Mouse (Mus musculus) B cell, adult 67 days (primary cell): ENCODE data around the gene Olfr172. TPM values are rescaled to one million over a fixed set of nuclear protein-coding genes. Genes with fewer than 3 reads are reported as not detected.

Experiments used
- total RNA-seq, 2 experiments: library from RNA; stranded (reverse); gene quantifications; 4 replicates each; pipeline ENCODE4 v1.2.4; 2023

The Olfr172 gene
- not detected for total RNA-seq

GRCm38 (mm10) chr16:58763076-58763475 is at the start of gene Olfr172:
Gene Olfr172 (minus strand): TSS chr16:58763176.

GRCm38 (mm10) chr16:58800168-58800567 is 37.2 kb upstream of the Olfr172 start, which contains the start of gene Olfr173:
Gene Olfr173 (minus strand): TSS chr16:58800268.

GRCm38 (mm10) chr16:58727477-58728131 is 35.4 kb downstream of the Olfr172 start, which contains the start of gene Cldnd1:
Gene Cldnd1 (plus strand): TSS chr16:58727910.

GRCm38 (mm10) chr16:58718666-58719120 is 44.3 kb downstream of the Olfr172 start, which contains the start of gene Gpr15:
Gene Gpr15 (minus strand): TSS chr16:58719070.

Other genes starting within 250 kb of the Olfr172 start
- gene St3gal6, start 238.9 kb downstream of the Olfr172 start, total RNA-seq, result 10 to 100 TPM; 66.5 to 87.5 TPM
- not detected for gene Gm813, start 146.2 kb downstream of the Olfr172 start, total RNA-seq
- gene E330017A01Rik, start 124.4 kb downstream of the Olfr172 start, total RNA-seq, result not detected
- 10 to 100 TPM; 12.7 to 17.6 TPM for gene Cpox, start 92.9 kb downstream of the Olfr172 start, total RNA-seq
- not detected for gene Gpr15, start 44.1 kb downstream of the Olfr172 start, total RNA-seq
- 10 to 100 TPM; 53.3 to 53.7 TPM for gene Cldnd1, start 35.3 kb downstream of the Olfr172 start, total RNA-seq
- gene Olfr173, start 37.1 kb upstream of the Olfr172 start, total RNA-seq, result not detected
- not detected for gene Olfr175-ps1, start 63.6 kb upstream of the Olfr172 start, total RNA-seq
- not detected for gene Olfr177, start 111.6 kb upstream of the Olfr172 start, total RNA-seq
- not detected for gene Olfr178, start 128.9 kb upstream of the Olfr172 start, total RNA-seq
- not detected for gene Olfr181, start 165.6 kb upstream of the Olfr172 start, total RNA-seq
- not detected for gene Olfr180, start 166.2 kb upstream of the Olfr172 start, total RNA-seq
- not detected for gene Olfr183, start 232.2 kb upstream of the Olfr172 start, total RNA-seq